8 mouse cellular contexts compared by ENCODE assay signal in genomic region chr8:85080214-85080531, GRCm38 (mm10). TPM values are rescaled to one million over a fixed set of nuclear protein-coding genes. Genes with fewer than 3 reads are reported as not detected.
DNase-seq lines count a peak whose midpoint lies in the region; ATAC-seq and TF ChIP-seq lines count a peak whose summit lies in the region.

No protein-coding gene starts in this region.

- H3K4me2 ChIP-seq in limb, embryonic 11.5 days (ENCODE audit: low read depth, severe bottlenecking): peak overlapping the region; percentile 75
- peak overlapping the region; percentile 96 for H3K4me2 ChIP-seq in stomach, embryonic 14.5 days (replicated peaks; ENCODE audit: low read depth, low read length)

- ATAC-seq in limb, embryonic 11.5 days (ENCODE audit: insufficient number of reproducible peaks, low FRiP score, low TSS enrichment, low read depth): no peak
- no peak for ATAC-seq in stomach, embryonic 14.5 days (ENCODE audit: insufficient number of reproducible peaks, insufficient read depth, low FRiP score, low read depth)

- H3K27ac ChIP-seq in gastrocnemius, adult 2 months: peak overlapping the region; percentile 92
- H3K27ac ChIP-seq in testis, adult 2 months (ENCODE audit: control insufficient read depth, insufficient read depth, low read depth, low read length): peak overlapping the region; percentile 80
- no peak overlapping the region; the same call in 1 of the 2 replicates for H3K27ac ChIP-seq in limb, embryonic 11.5 days (replicated peaks; ENCODE audit: low read depth, low read length)
- no peak overlapping the region for H3K27ac ChIP-seq in stomach, embryonic 14.5 days (ENCODE audit: low read length)

- no peaks in the 10 kb centered on the region; the same call in 1 of the 2 replicates for H3K36me3 ChIP-seq in testis, adult 2 months (ENCODE audit: control insufficient read depth, insufficient read depth, low read length)
- peaks cover 5% of the 10 kb centered on the region; the same call in 1 of the 2 replicates for H3K36me3 ChIP-seq in limb, embryonic 11.5 days (ENCODE audit: control insufficient read depth, insufficient read depth, low read length)
- H3K36me3 ChIP-seq in stomach, embryonic 14.5 days (ENCODE audit: control insufficient read depth, insufficient read depth, low read length): peaks cover 24% of the 10 kb centered on the region

- 1% methylated on average over 25 of the region's 25 CpGs for WGBS in limb, embryonic 11.5 days
- under 1% methylated on average over 25 of the region's 25 CpGs for WGBS in stomach, embryonic 14.5 days

- peak overlapping the region; percentile 83 for H3K9ac ChIP-seq in limb, embryonic 11.5 days (ENCODE audit: low read length)
- H3K9ac ChIP-seq in stomach, embryonic 14.5 days (replicated peaks; ENCODE audit: low read depth, low read length): peak overlapping the region; percentile 81

- no peak for TF ChIP-seq POLR2A in testis, adult 2 months (IDR thresholded peaks at IDR 0.05; ENCODE audit: control insufficient read depth, low read depth, low read length)

- H3K4me1 ChIP-seq in testis, adult 2 months (ENCODE audit: control insufficient read depth, insufficient read depth, low read length): peaks cover 18% of the 10 kb centered on the region
- H3K4me1 ChIP-seq in limb, embryonic 11.5 days (ENCODE audit: control insufficient read depth, insufficient read depth, low read length): peaks cover 12% of the 10 kb centered on the region; the same call in 1 of the 2 replicates
- H3K4me1 ChIP-seq in stomach, embryonic 14.5 days (ENCODE audit: control insufficient read depth, insufficient read depth, low read length): peaks cover 15% of the 10 kb centered on the region

- H3K9me3 ChIP-seq in limb, embryonic 11.5 days (ENCODE audit: control insufficient read depth, low read length): no peaks in the 10 kb centered on the region
- no peaks in the 10 kb centered on the region for H3K9me3 ChIP-seq in stomach, embryonic 14.5 days (ENCODE audit: control insufficient read depth, low read depth, low read length)

- intact Hi-C loops in gastrocnemius, adult 2 months (cut with DNase I): no loop called here

- no peak for DNase-seq in gastrocnemius, adult 2 months
- no peak for DNase-seq in gastrocnemius, postnatal 10 days
- no peak for DNase-seq in testis, postnatal 14 days (ENCODE audit: low spot score)
- DNase-seq in limb, embryonic 11.5 days (ENCODE audit: low spot score): no peak
- no peak for DNase-seq in thymus, postnatal 0 days (ENCODE audit: low spot score)
- DNase-seq in embryo, embryonic 11 days: no peak

- no peak for TF ChIP-seq CTCF in gastrocnemius, adult 2 months (IDR thresholded peaks at IDR 0.05)
- no peak for TF ChIP-seq CTCF in testis, adult 2 months (IDR thresholded peaks at IDR 0.05; ENCODE audit: control insufficient read depth, insufficient read depth, insufficient replicate concordance, low read depth, low read length)

- peak overlapping the region; percentile 98 for H3K4me3 ChIP-seq in gastrocnemius, adult 2 months
- H3K4me3 ChIP-seq in testis, adult 2 months (ENCODE audit: control insufficient read depth, low read depth, low read length): peak overlapping the region; percentile 93
- peak overlapping the region; percentile 82 for H3K4me3 ChIP-seq in limb, embryonic 11.5 days (ENCODE audit: low read depth, low read length)
- H3K4me3 ChIP-seq in stomach, embryonic 14.5 days (ENCODE audit: low read depth, low read length): peak overlapping the region; percentile 82

- no peaks in the 10 kb centered on the region for H3K27me3 ChIP-seq in testis, adult 2 months (ENCODE audit: control insufficient read depth, insufficient read depth, low read length)
- no peaks in the 10 kb centered on the region for H3K27me3 ChIP-seq in limb, embryonic 11.5 days (ENCODE audit: control insufficient read depth, insufficient read depth, low read length)
- no peaks in the 10 kb centered on the region for H3K27me3 ChIP-seq in stomach, embryonic 14.5 days (ENCODE audit: control insufficient read depth, insufficient read depth, low read length)

RNA-seq across cellular contexts. Expression of gene Wdr83os, which starts 0.4 kb away (rescaled TPM):
- total RNA-seq in gastrocnemius, adult 2 months (2021): 10 to 100 TPM; 44.2 to 44.9 TPM
- 10 to 100 TPM; 41.1 to 48.0 TPM for total RNA-seq in gastrocnemius, postnatal 10 days (2021)
- 32.1 and 32.6 TPM in 2 replicates for polyA plus RNA-seq in testis, adult 2 months (2012; rRNA removed)
- 112 and 115 TPM in 2 replicates for polyA plus RNA-seq in limb, embryonic 11.5 days (2014; fragmentation: Nextera tagmentation; extraction: Ambion mirVana)
- 144 and 153 TPM in 2 replicates for polyA plus RNA-seq in stomach, embryonic 14.5 days (2014; fragmentation: Nextera tagmentation; extraction: Ambion mirVana)
- polyA plus RNA-seq in thymus, postnatal 0 days (2015; fragmentation: Nextera tagmentation; extraction: Ambion mirVana): 142 and 149 TPM in 2 replicates

RNA-seq across cellular contexts. Expression of gene Wdr83, which starts 0.9 kb away (rescaled TPM):
- 10 to 100 TPM; 16.5 to 17.2 TPM for total RNA-seq in gastrocnemius, adult 2 months (2021)
- total RNA-seq in gastrocnemius, postnatal 10 days (2021): 10 to 100 TPM; 18.2 to 21.6 TPM
- polyA plus RNA-seq in testis, adult 2 months (2012; rRNA removed): 21.1 and 21.4 TPM in 2 replicates
- polyA plus RNA-seq in limb, embryonic 11.5 days (2014; fragmentation: Nextera tagmentation; extraction: Ambion mirVana): 54.9 and 57.7 TPM in 2 replicates
- 45.0 and 46.4 TPM in 2 replicates for polyA plus RNA-seq in stomach, embryonic 14.5 days (2014; fragmentation: Nextera tagmentation; extraction: Ambion mirVana)
- polyA plus RNA-seq in thymus, postnatal 0 days (2015; fragmentation: Nextera tagmentation; extraction: Ambion mirVana): 53.4 and 54.2 TPM in 2 replicates

RNA-seq across cellular contexts. Expression of gene Man2b1, which starts 2.9 kb away (rescaled TPM):
- 10 to 100 TPM in 1 of 2 experiments, 1 to 10 TPM in 1; 8.1 to 10.3 TPM for total RNA-seq in gastrocnemius, adult 2 months (2021)
- total RNA-seq in gastrocnemius, postnatal 10 days (2021): 10 to 100 TPM; 16.6 to 20.9 TPM
- polyA plus RNA-seq in testis, adult 2 months (2012; rRNA removed): 19.3 and 19.6 TPM in 2 replicates
- 22.1 and 23.4 TPM in 2 replicates for polyA plus RNA-seq in limb, embryonic 11.5 days (2014; fragmentation: Nextera tagmentation; extraction: Ambion mirVana)
- 41.5 and 45.9 TPM in 2 replicates for polyA plus RNA-seq in stomach, embryonic 14.5 days (2014; fragmentation: Nextera tagmentation; extraction: Ambion mirVana)
- 64.0 and 68.4 TPM in 2 replicates for polyA plus RNA-seq in thymus, postnatal 0 days (2015; fragmentation: Nextera tagmentation; extraction: Ambion mirVana)

RNA-seq across cellular contexts. Expression of gene Dhps, which starts 8.6 kb away (rescaled TPM):
- 10 to 100 TPM; 27.0 to 28.2 TPM for total RNA-seq in gastrocnemius, adult 2 months (2021)
- total RNA-seq in gastrocnemius, postnatal 10 days (2021): 10 to 100 TPM; 20.6 to 22.1 TPM
- 20.0 and 22.2 TPM in 2 replicates for polyA plus RNA-seq in testis, adult 2 months (2012; rRNA removed)
- polyA plus RNA-seq in limb, embryonic 11.5 days (2014; fragmentation: Nextera tagmentation; extraction: Ambion mirVana): 69.4 and 73.8 TPM in 2 replicates
- 51.9 and 53.9 TPM in 2 replicates for polyA plus RNA-seq in stomach, embryonic 14.5 days (2014; fragmentation: Nextera tagmentation; extraction: Ambion mirVana)
- polyA plus RNA-seq in thymus, postnatal 0 days (2015; fragmentation: Nextera tagmentation; extraction: Ambion mirVana): 78.0 and 80.5 TPM in 2 replicates

RNA-seq across cellular contexts. Expression of gene Gm5741, which starts 12.4 kb away (rescaled TPM):
- total RNA-seq in gastrocnemius, adult 2 months (2021): not detected
- total RNA-seq in gastrocnemius, postnatal 10 days (2021): not detected
- polyA plus RNA-seq in testis, adult 2 months (2012; rRNA removed): not detected in 2 replicates
- polyA plus RNA-seq in limb, embryonic 11.5 days (2014; fragmentation: Nextera tagmentation; extraction: Ambion mirVana): 0.75 TPM in 1 of 2 replicates, not detected in the other
- polyA plus RNA-seq in stomach, embryonic 14.5 days (2014; fragmentation: Nextera tagmentation; extraction: Ambion mirVana): not detected in 2 replicates
- polyA plus RNA-seq in thymus, postnatal 0 days (2015; fragmentation: Nextera tagmentation; extraction: Ambion mirVana): not detected in 2 replicates

Comparison
In these comparisons a context has a peak if more than half of its experiments do, and no peak if none do; other contexts are left out.
1. H3K27ac ChIP-seq: peak in gastrocnemius, adult 2 months (single experiment) and testis, adult 2 months (single experiment); none in limb, embryonic 11.5 days (single experiment) and stomach, embryonic 14.5 days (single experiment).
2. Peak in every context shown above with its lines, with median percentiles within 50 percentile points of each other: H3K4me3 ChIP-seq.